Mouse (Mus musculus): ENCODE results near the gene Sp3.
"Not testable (repeated sequence)": the region's sequence is repeated elsewhere in the genome, so short reads cannot be mapped to it uniquely, and the experiment has no call there.

Sp3 gene

GRCm38 (mm10) chr2:72988945-72989344, 8.7 kb upstream of the Sp3 start:
- not testable (repeated sequence) for DNase-seq

GRCm38 (mm10) chr2:72986616-72987015, 6.4 kb upstream of the Sp3 start, which contains the start of gene Gm11084:
Gene Gm11084 (minus strand): TSS chr2:72986716.
- DNase-seq: no peak

GRCm38 (mm10) chr2:72985516-72985915, 5.3 kb upstream of the Sp3 start:
- no peak for DNase-seq

GRCm38 (mm10) chr2:72984806-72985205, 4.6 kb upstream of the Sp3 start:
- DNase-seq: no peak

GRCm38 (mm10) chr2:72983211-72983610, 3.0 kb upstream of the Sp3 start:
- DNase-seq: peak in 1 of 2 experiments; percentile 42

- no peak for DNase-seq
Measured at GRCm38 (mm10) chr2:72982110-72982785, 2.0 kb upstream of the Sp3 start.

- DNase-seq: no peak
Measured at GRCm38 (mm10) chr2:72981441-72982109, 1.3 kb upstream of the Sp3 start.

GRCm38 (mm10) chr2:72981075-72981420, 802 bp upstream of the Sp3 start:
- no peak for DNase-seq

GRCm38 (mm10) chr2:72979659-72980071, 581 bp downstream of the Sp3 start:
- DNase-seq: peak; percentile 87 to 90

GRCm38 (mm10) chr2:72978901-72979658, 1.2 kb downstream of the Sp3 start:
- DNase-seq: peak; percentile 91 to 94

GRCm38 (mm10) chr2:72978473-72978872, 1.8 kb downstream of the Sp3 start:
- peak in 1 of 2 experiments; percentile 75 for DNase-seq

- DNase-seq: no peak
Measured at GRCm38 (mm10) chr2:72977272-72977671, 3.0 kb downstream of the Sp3 start.

GRCm38 (mm10) chr2:72976036-72976435, 4.2 kb downstream of the Sp3 start:
- no peak for DNase-seq

- no peak for DNase-seq
Measured at GRCm38 (mm10) chr2:72970831-72971230, 9.4 kb downstream of the Sp3 start.

- DNase-seq: no peak
Measured at GRCm38 (mm10) chr2:72970302-72970701, 9.9 kb downstream of the Sp3 start.

- no peak for DNase-seq
Measured at GRCm38 (mm10) chr2:72968536-72968935, 11.7 kb downstream of the Sp3 start.

GRCm38 (mm10) chr2:72965450-72965849, 14.8 kb downstream of the Sp3 start:
- DNase-seq: no peak

GRCm38 (mm10) chr2:72956415-72956814, 23.8 kb downstream of the Sp3 start:
- DNase-seq: no peak

GRCm38 (mm10) chr2:72952979-72953378, 27.3 kb downstream of the Sp3 start:
- DNase-seq: no peak

- DNase-seq: no peak
Measured at GRCm38 (mm10) chr2:72935937-72936336, 44.3 kb downstream of the Sp3 start.

- DNase-seq: no peak
Measured at GRCm38 (mm10) chr2:72932186-72932585, 48.1 kb downstream of the Sp3 start.

GRCm38 (mm10) chr2:72924981-72925380, 55.3 kb downstream of the Sp3 start:
- DNase-seq: peak; percentile 24 to 28

- no peak for DNase-seq
Measured at GRCm38 (mm10) chr2:72916170-72916569, 64.1 kb downstream of the Sp3 start.

Measured in cerebellum, postnatal 14 days (tissue).